Mouse (Mus musculus) liver, postnatal 0 days (tissue): Measurements from ENCODE around the gene Ap1g1.

Source experiments
- CTCF ChIP-seq: sonication (generic); IDR thresholded peaks from 2 replicates; pipeline ENCODE4 v1.5.1; 2016; ENCODE audit warnings: antibody characterized with exemption, low read depth
- EP300 ChIP-seq: IDR thresholded peaks from 2 replicates; pipeline ENCODE4 v1.6.1; 2016; ENCODE audit warnings: antibody characterized with exemption, low read depth, mild to moderate bottlenecking

DNA sequence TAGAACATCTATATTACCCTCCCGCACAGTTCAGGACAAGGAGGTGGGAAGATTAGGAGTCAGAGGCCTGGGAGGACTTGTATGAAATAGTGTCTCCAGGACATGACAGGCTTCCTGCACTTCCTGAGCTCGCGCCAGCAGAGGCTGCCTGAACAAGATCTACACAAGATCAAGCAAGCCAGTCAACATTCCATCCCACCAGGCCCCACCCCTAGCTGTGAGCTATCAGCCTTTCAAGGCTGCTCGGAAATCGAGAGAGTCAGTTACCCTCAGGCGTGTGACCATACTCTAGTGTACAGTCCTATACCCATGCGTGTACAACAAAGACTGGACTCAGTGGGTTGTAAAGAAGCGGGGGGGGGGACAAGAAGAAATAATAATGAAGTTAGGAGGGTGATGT, 23.7 kb upstream of the Ap1g1 start:
- TF ChIP-seq CTCF: no peak
- no peak for TF ChIP-seq EP300
